Mouse (Mus musculus) midbrain, embryonic 13.5 days (tissue): ENCODE data around the gene Igf2. TPM values are rescaled to one million over a fixed set of nuclear protein-coding genes. Genes with fewer than 3 reads are reported as not detected.

ENCODE experiments used
- ATAC-seq: fragments of 200-750 bp; cut with Nextera tagmentation; 2 replicates; pipeline ENCODE4 v1.8.0; 2017; ENCODE audit warnings: mild to moderate bottlenecking, moderate TSS enrichment, moderate library complexity
- H3K27ac ChIP-seq: fragments of 300-500 bp; sonication (generic); 2 replicates; pipeline ENCODE4 v1.5.1; 2015; ENCODE audit warnings: inconsistent platforms, mild to moderate bottlenecking, moderate library complexity
- H3K27me3 ChIP-seq: fragments of 300-500 bp; sonication (generic); 2 replicates; pipeline ENCODE4 v1.6.1; 2015; ENCODE audit warnings: mild to moderate bottlenecking, inconsistent platforms
- H3K36me3 ChIP-seq: fragments of 300-500 bp; sonication (generic); 2 replicates; pipeline ENCODE4 v1.6.1; 2015; ENCODE audit warnings: mild to moderate bottlenecking, inconsistent platforms
- H3K4me1 ChIP-seq: fragments of 300-500 bp; sonication (generic); replicated peaks from 2 replicates; pipeline ENCODE4 v1.6.1; 2015; ENCODE audit warnings: inconsistent platforms
- H3K4me2 ChIP-seq: fragments of 300-500 bp; sonication (generic); replicated peaks from 2 replicates; pipeline ENCODE4 v1.6.1; 2015; ENCODE audit warnings: moderate library complexity, mild to moderate bottlenecking, inconsistent platforms
- H3K4me3 ChIP-seq: fragments of 300-500 bp; sonication (generic); replicated peaks from 2 replicates; pipeline ENCODE4 v1.5.1; 2015; ENCODE audit warnings: mild to moderate bottlenecking, inconsistent platforms
- H3K9ac ChIP-seq: fragments of 300-500 bp; sonication (generic); replicated peaks from 2 replicates; pipeline ENCODE4 v1.6.1; 2015; ENCODE audit warnings: mild to moderate bottlenecking, inconsistent platforms
- H3K9me3 ChIP-seq: fragments of 300-500 bp; sonication (generic); 2 replicates; pipeline ENCODE4 v1.6.1; 2016; ENCODE audit warnings: mild to moderate bottlenecking, inconsistent platforms
- WGBS: fragments of 180-500 bp; shearing (Covaris S2); methylation state at CpG from one replicate; pipeline ENCODE4 v1.1.7; 2015; 5-methylcytosine and 5-hydroxymethylcytosine counted together
- microRNA counts: library from miRNA; unstranded; fragments of <30 nt; microRNA quantifications from one replicate; lab custom pipeline; 2016
- microRNA-seq: library from miRNA; unstranded; fragments of <30 nt; microRNA quantifications from one replicate; pipeline ENCODE4, GENCODE M21; 2016
- polyA plus RNA-seq: library from polyadenylated mRNA; unstranded; fragments of >200 nt; fragmentation: Nextera tagmentation; extraction: Ambion mirVana; gene quantifications from 2 replicates; pipeline ENCODE4 v1.2.1, GENCODE M21; 2015

The Igf2 gene
- polyA plus RNA-seq, 1 experiment from 2014 or later = 112 TPM

- Histone ChIP-seq H3K4me3 (no peak overlapping the region), H3K36me3 (no peaks in the 10 kb centered on the region), H3K4me2 (peak overlapping the region; percentile 39), H3K27ac (peak overlapping the region; percentile 79), H3K9ac (peak overlapping the region; percentile 29; the same call in 1 of the 2 replicates), H3K9me3 (no peaks in the 10 kb centered on the region), H3K27me3 (no peaks in the 10 kb centered on the region), H3K4me1 (peaks cover 15% of the 10 kb centered on the region)
- WGBS = 2% methylated on average over 12 of the region's 12 CpGs
- peak; percentile 93 for ATAC-seq
These were observed 55.8 kb downstream of the Igf2 start for GRCm38 (mm10) chr7:142610627-142611406.

DNA sequence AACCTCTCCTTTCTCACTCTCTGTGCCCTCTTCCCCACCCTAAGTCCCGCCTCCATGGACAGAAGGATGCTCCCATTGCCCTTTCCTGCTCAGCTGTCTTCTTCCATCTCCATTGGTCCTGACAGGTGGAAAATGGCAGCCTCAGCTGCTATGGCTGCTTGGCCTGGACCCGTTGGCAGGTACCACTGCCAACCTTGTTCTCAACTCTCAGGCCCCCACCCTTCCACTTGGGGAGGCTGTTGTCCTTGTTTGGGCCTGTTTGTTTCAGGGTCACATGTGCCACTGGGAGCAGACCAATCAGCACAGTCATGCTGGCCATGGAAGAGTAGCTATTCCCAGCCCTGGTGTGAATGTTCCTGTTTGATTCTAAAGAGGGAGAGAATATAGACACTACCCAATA is 65.7 kb downstream of the Igf2 start:
- no peak for ATAC-seq
- H3K27ac ChIP-seq = no peak overlapping the region
- H3K9me3 ChIP-seq = no peaks in the 10 kb centered on the region
- no peak overlapping the region for H3K4me3 ChIP-seq
- no peaks in the 10 kb centered on the region for H3K36me3 ChIP-seq
- no peak overlapping the region for H3K9ac ChIP-seq
- WGBS = 78% methylated on average over 2 of the region's 2 CpGs
- H3K4me2 ChIP-seq = no peak overlapping the region
- H3K27me3 ChIP-seq = no peaks in the 10 kb centered on the region
- no peaks in the 10 kb centered on the region for H3K4me1 ChIP-seq

MicroRNAs within 50 kb of the gene (microRNA counts, 519-probe panel; counts per million panel counts)
- microRNA mmu-miR-483 (lab: Ali Mortazavi, UCI) = 110 counts per million, percentile 56 among the panel's probes with 10 or more counts

Small RNA genes lying within 50 kb of the gene (microRNA-seq; reads per million reads assigned to microRNA genes)
- 81.7 reads per million, percentile 51 among the genes with 10 or more reads in this experiment for gene Mir483

Other genes starting within 250 kb of the Igf2 start
- gene Syt8, start 232.0 kb downstream of the Igf2 start, polyA plus RNA-seq = not detected in 2 replicates
- 0.59 and 0.75 TPM in 2 replicates for gene Tnni2, start 225.0 kb downstream of the Igf2 start, polyA plus RNA-seq
- 6.5 and 6.9 TPM in 2 replicates for gene Lsp1, start 206.0 kb downstream of the Igf2 start, polyA plus RNA-seq
- gene Tnnt3, start 168.0 kb downstream of the Igf2 start, polyA plus RNA-seq = 0.68 and 1.0 TPM in 2 replicates
- gene Mrpl23, start 134.1 kb downstream of the Igf2 start, polyA plus RNA-seq = 12.8 and 13.7 TPM in 2 replicates
- gene Gm49394, start 3.1 kb upstream of the Igf2 start, polyA plus RNA-seq = not detected in 2 replicates
- not detected in 2 replicates for gene Ins2, start 76.6 kb upstream of the Igf2 start, polyA plus RNA-seq